Mouse (Mus musculus) MEL (cell line): ENCODE data around the gene Zdhhc8.

Experiments used
- CHD2 ChIP-seq: IDR thresholded peaks from 2 replicates; pipeline ENCODE4 v1.6.1; 2011; ENCODE audit warnings: low read length, improper control_type of control experiment
- MXI1 ChIP-seq: IDR thresholded peaks from 2 replicates; pipeline ENCODE4 v1.6.1; 2011; ENCODE audit warnings: mild to moderate bottlenecking, low read depth, low read length, improper control_type of control experiment
- SMC3 ChIP-seq: IDR thresholded peaks from 2 replicates; pipeline ENCODE4 v1.6.1; 2011; ENCODE audit warnings: low read depth, low read length, improper control_type of control experiment

DNA sequence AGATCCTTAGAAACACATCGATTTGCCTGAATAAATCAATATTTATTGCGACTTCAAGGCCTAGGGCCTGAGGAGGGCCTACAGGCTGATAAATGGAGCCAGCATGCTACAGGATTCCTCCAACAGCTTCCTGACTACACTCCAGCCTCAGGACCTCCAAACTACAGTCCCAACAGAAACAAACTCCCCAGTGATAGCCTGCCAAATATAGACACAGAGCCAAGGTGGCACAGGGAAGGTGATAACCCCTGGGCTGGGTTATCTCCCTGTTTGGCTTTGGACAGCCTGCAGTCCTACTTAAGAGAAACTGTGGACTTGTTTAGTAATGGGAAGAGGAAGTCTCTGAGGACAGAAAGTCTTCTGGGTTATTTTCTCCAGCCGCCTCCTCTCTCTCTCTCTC lies 47.7 kb downstream of the Zdhhc8 start:
- no peak for TF ChIP-seq CHD2
- no peak for TF ChIP-seq SMC3
- no peak for TF ChIP-seq MXI1
